Comparison of ENCODE assay signal across 18 mouse cellular contexts in genomic region chr2:103703336-103703735, GRCm38 (mm10). TPM values are rescaled to one million over a fixed set of nuclear protein-coding genes. Genes with fewer than 3 reads are reported as not detected.
DNase-seq lines count a peak whose midpoint lies in the region; ATAC-seq and TF ChIP-seq lines count a peak whose summit lies in the region.
"Had no signal": no experiment of that assay in that cellular context is flagged by ENCODE, and none has a peak within 500 bp of the region (broad histone marks: within the 10 kb centered on the region; RNA-seq: fewer than 3 reads in every experiment).

No protein-coding gene starts in this region.

- H3K4me2 ChIP-seq in hindbrain, embryonic 14.5 days (replicated peaks), result no peak overlapping the region
- no peak overlapping the region for H3K4me2 ChIP-seq in hindbrain, postnatal 0 days (ENCODE audit: low read depth, low read length)
- no peak overlapping the region for H3K4me2 ChIP-seq in neural tube, embryonic 14.5 days (ENCODE audit: low read depth, low read length)
- H3K4me2 ChIP-seq: heart, embryonic 11.5 days; liver, embryonic 12.5 days; lung, embryonic 15.5 days had no signal

- 75% methylated on average over 10 of the region's 10 CpGs for WGBS in hindbrain, embryonic 14.5 days
- 72% methylated on average over 10 of the region's 10 CpGs for WGBS in hindbrain, postnatal 0 days
- 86% methylated on average over 10 of the region's 10 CpGs for WGBS in neural tube, embryonic 14.5 days

- no peaks in the 10 kb centered on the region for H3K9me3 ChIP-seq in hindbrain, embryonic 14.5 days (ENCODE audit: control insufficient read depth, low read length)
- no peaks in the 10 kb centered on the region for H3K9me3 ChIP-seq in hindbrain, postnatal 0 days (ENCODE audit: low read length)
- H3K9me3 ChIP-seq in neural tube, embryonic 14.5 days (ENCODE audit: control insufficient read depth, low read length), result no peaks in the 10 kb centered on the region
- H3K9me3 ChIP-seq: liver, embryonic 12.5 days; lung, embryonic 15.5 days had no signal

- no peak overlapping the region for H3K9ac ChIP-seq in hindbrain, embryonic 14.5 days
- no peak overlapping the region for H3K9ac ChIP-seq in hindbrain, postnatal 0 days (replicated peaks; ENCODE audit: low read length)
- H3K9ac ChIP-seq in neural tube, embryonic 14.5 days (replicated peaks; ENCODE audit: low read depth, low read length), result no peak overlapping the region
- H3K9ac ChIP-seq: liver, embryonic 12.5 days; lung, embryonic 15.5 days had no signal

- peaks cover 17% of the 10 kb centered on the region for H3K4me1 ChIP-seq in hindbrain, embryonic 14.5 days (replicated peaks; ENCODE audit: control insufficient read depth, insufficient read depth, low read length)
- 0 out of 2 replicates have a peak, but pooled peaks cover 11% of the 10 kb centered on the region for H3K4me1 ChIP-seq in hindbrain, postnatal 0 days (ENCODE audit: insufficient read depth, low read length)
- H3K4me1 ChIP-seq in neural tube, embryonic 14.5 days (ENCODE audit: control insufficient read depth, insufficient read depth, low read length), result peaks cover 8% of the 10 kb centered on the region; the same call in 1 of the 2 replicates

- no peak for TF ChIP-seq CTCF in hindbrain, postnatal 0 days (IDR thresholded peaks at IDR 0.05; ENCODE audit: low read depth)

- ATAC-seq in hindbrain, embryonic 14.5 days (ENCODE audit: low FRiP score), result no peak
- no peak for ATAC-seq in hindbrain, postnatal 0 days
- peak; percentile 29; the same call in 1 of the 2 replicates for ATAC-seq in common myeloid progenitor, adult 5-6 weeks (replicated peaks; ENCODE audit: low read depth, poor library complexity, severe bottlenecking)
- no peak for ATAC-seq in neural tube, embryonic 14.5 days (ENCODE audit: low read depth)
- ATAC-seq: intestine, embryonic 16.5 days; liver, embryonic 12.5 days; midbrain, embryonic 16.5 days had no signal

- no peak overlapping the region for H3K4me3 ChIP-seq in hindbrain, embryonic 14.5 days (replicated peaks; ENCODE audit: low read length)
- no peak overlapping the region for H3K4me3 ChIP-seq in hindbrain, postnatal 0 days (ENCODE audit: low read length)
- no peak overlapping the region for H3K4me3 ChIP-seq in neural tube, embryonic 14.5 days (ENCODE audit: low read depth, low read length)
- H3K4me3 ChIP-seq: liver, embryonic 12.5 days; lung, embryonic 15.5 days had no signal

- 0 out of 2 replicates have a peak overlapping the region, but pooled peaks have one; percentile 57 for H3K27ac ChIP-seq in hindbrain, embryonic 14.5 days
- no peak overlapping the region for H3K27ac ChIP-seq in hindbrain, postnatal 0 days
- peak overlapping the region; percentile 55 for H3K27ac ChIP-seq in neural tube, embryonic 14.5 days (ENCODE audit: low read depth, low read length)
- H3K27ac ChIP-seq: kidney, postnatal 0 days; liver, embryonic 12.5 days; lung, embryonic 15.5 days had no signal

- 0 out of 2 replicates have a peak, but pooled peaks cover 12% of the 10 kb centered on the region for H3K36me3 ChIP-seq in hindbrain, embryonic 14.5 days (replicated peaks; ENCODE audit: control insufficient read depth, insufficient read depth)
- H3K36me3 ChIP-seq in hindbrain, postnatal 0 days (ENCODE audit: insufficient read depth, low read length), result no peaks in the 10 kb centered on the region; the same call in 1 of the 2 replicates
- no peaks in the 10 kb centered on the region for H3K36me3 ChIP-seq in neural tube, embryonic 14.5 days (ENCODE audit: control insufficient read depth, insufficient read depth, low read length)

- no peaks in the 10 kb centered on the region for H3K27me3 ChIP-seq in hindbrain, embryonic 14.5 days (ENCODE audit: control insufficient read depth, insufficient read depth, low read length)
- H3K27me3 ChIP-seq in hindbrain, postnatal 0 days (ENCODE audit: insufficient read depth, low read length), result no peaks in the 10 kb centered on the region
- H3K27me3 ChIP-seq in neural tube, embryonic 14.5 days (ENCODE audit: control insufficient read depth, insufficient read depth, low read length), result no peaks in the 10 kb centered on the region
- H3K27me3 ChIP-seq: lung, embryonic 15.5 days had no signal

- DNase-seq in hindbrain, embryonic 14.5 days (ENCODE audit: low spot score), result no peak
- DNase-seq in hindbrain, postnatal 0 days (ENCODE audit: low spot score), result no peak
- DNase-seq in thymus, postnatal 36 days, result peak; percentile 34 to 63
- DNase-seq in embryo, embryonic 9.5 days (ENCODE audit: extremely low spot score), result no peak
- DNase-seq in cerebellum, adult 11 months, result no peak
- DNase-seq: adrenal gland, adult 2 months; cerebellum, adult 8-10 months; gastrocnemius, postnatal 14 days; layer of hippocampus, adult 9-11 months; retina, postnatal 1 day had no signal

RNA-seq across cellular contexts. Expression of gene Nat10, which starts 57.7 kb away (rescaled TPM):
- 17.6 and 18.3 TPM in 2 replicates for polyA plus RNA-seq in hindbrain, embryonic 14.5 days (2014; fragmentation: Nextera tagmentation; extraction: Ambion mirVana)
- 36.5 and 50.2 TPM in 2 replicates for total RNA-seq in hindbrain, postnatal 0 days (2014; rRNA removed)
- polyA plus RNA-seq in hindbrain, postnatal 0 days (2015; fragmentation: Nextera tagmentation; extraction: Ambion mirVana), result 12.6 and 12.8 TPM in 2 replicates
- total RNA-seq in common myeloid progenitor, adult 5-6 weeks (2017), result 50.5 and 53.8 TPM in 2 replicates
- polyA plus RNA-seq in neural tube, embryonic 14.5 days (2014; fragmentation: Nextera tagmentation; extraction: Ambion mirVana), result 21.9 and 22.7 TPM in 2 replicates

Comparison
In these comparisons a context has a peak if more than half of its experiments do, and no peak if none do; other contexts are left out.
1. DNase-seq: peak in thymus, postnatal 36 days (2 of 2); none in hindbrain, embryonic 14.5 days (single experiment), hindbrain, postnatal 0 days (single experiment), embryo, embryonic 9.5 days (single experiment) and cerebellum, adult 11 months (single experiment).